Mouse (Mus musculus): ENCODE measurements around the gene Polr2c. TPM values are rescaled to one million over a fixed set of nuclear protein-coding genes. Genes with fewer than 3 reads are reported as not detected.
A peak's percentile ranks its signal among the peaks of the same experiment; 100 is the strongest.

The Polr2c gene
- polyA plus RNA-seq, 1 experiment from 2014 or later, result 176 TPM

DNA sequence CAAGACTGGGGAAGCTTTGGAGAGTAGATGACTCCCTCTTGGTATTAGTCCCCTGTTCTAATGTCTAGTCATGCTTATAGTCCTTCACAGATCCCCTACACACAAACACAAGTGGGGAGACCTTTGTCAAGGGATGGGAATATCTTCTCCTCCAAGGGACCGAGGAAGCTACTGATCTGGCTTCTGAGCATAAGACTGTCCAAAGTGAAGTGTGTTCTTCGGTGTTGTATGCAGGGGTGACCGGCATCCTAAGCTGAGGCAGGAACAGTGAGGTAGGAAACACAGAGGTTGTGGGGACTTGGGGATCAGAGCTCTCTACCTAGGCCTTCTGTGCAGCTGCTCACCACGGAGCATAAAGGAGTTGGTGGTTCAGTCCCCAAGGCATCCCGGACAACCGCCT, 64.9 kb downstream of the Polr2c start:
- H3K27ac ChIP-seq (replicated peaks), result 0 out of 2 replicates have a peak overlapping the region, but pooled peaks have one; percentile 38
- no peak for DNase-seq (ENCODE audit: low spot score)

DNA sequence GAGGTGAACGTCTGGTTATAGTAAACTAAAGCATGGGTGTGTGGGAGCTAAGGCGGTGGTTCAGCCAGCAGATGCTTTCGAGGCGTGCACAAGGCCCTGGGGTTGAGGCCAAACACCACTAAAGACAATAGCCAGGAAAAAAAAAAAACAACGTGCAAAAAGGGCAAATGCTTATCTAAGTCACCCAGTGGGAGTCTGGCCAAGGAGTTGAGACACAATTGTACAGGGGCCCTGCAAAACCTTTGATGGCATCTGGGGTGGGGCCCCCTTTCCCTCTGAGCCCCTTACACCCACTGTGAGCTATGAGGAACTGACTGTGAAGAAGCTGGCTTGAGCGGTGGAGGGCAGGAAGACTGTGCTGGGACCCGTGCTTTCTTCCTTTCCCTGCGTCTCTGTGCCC, 65.4 kb downstream of the Polr2c start:
- Histone ChIP-seq H3K27ac (replicated peaks) (peak overlapping the region; percentile 42; the same call in 1 of the 2 replicates), H3K9me3 (replicated peaks) (no peaks in the 10 kb centered on the region), H3K4me3 (no peak overlapping the region), H3K4me1 (peaks cover 25% of the 10 kb centered on the region), H3K36me3 (no peaks in the 10 kb centered on the region), H3K27me3 (ENCODE audit: low read depth, poor library complexity, severe bottlenecking) (peaks cover 22% of the 10 kb centered on the region)
- no peak for DNase-seq (ENCODE audit: low spot score)
- WGBS, result 37% methylated on average over 8 of the region's 8 CpGs

More for the DNA sequence above, 64.9 kb downstream of the Polr2c start:
- Histone ChIP-seq H3K36me3 (no peaks in the 10 kb centered on the region), H3K9me3 (replicated peaks) (no peaks in the 10 kb centered on the region), H3K4me3 (no peak overlapping the region), H3K27me3 (ENCODE audit: low read depth, poor library complexity, severe bottlenecking) (peaks cover 22% of the 10 kb centered on the region), H3K4me1 (peaks cover 29% of the 10 kb centered on the region)
- WGBS, result 67% methylated on average over 6 of the region's 6 CpGs

Other genes with a start within 250 kb of the Polr2c start
- 210 and 222 TPM in 2 replicates for gene Arl2bp, start 190.8 kb upstream of the Polr2c start, polyA plus RNA-seq (2016; fragmentation: Nextera tagmentation; extraction: Ambion mirVana)
- gene Pllp, start 161.2 kb upstream of the Polr2c start, polyA plus RNA-seq (2016; fragmentation: Nextera tagmentation; extraction: Ambion mirVana), result 0.34 and 0.36 TPM in 2 replicates
- not detected in 2 replicates for gene Ccl22, start 111.9 kb upstream of the Polr2c start, polyA plus RNA-seq (2016; fragmentation: Nextera tagmentation; extraction: Ambion mirVana)
- gene Cx3cl1, start 85.4 kb upstream of the Polr2c start, polyA plus RNA-seq (2016; fragmentation: Nextera tagmentation; extraction: Ambion mirVana), result 13.6 and 14.3 TPM in 2 replicates
- not detected in 2 replicates for gene Ccl17, start 47.0 kb upstream of the Polr2c start, polyA plus RNA-seq (2016; fragmentation: Nextera tagmentation; extraction: Ambion mirVana)
- 50.4 and 52.6 TPM in 2 replicates for gene Coq9, start 19.1 kb upstream of the Polr2c start, polyA plus RNA-seq (2016; fragmentation: Nextera tagmentation; extraction: Ambion mirVana)
- gene Ciapin1, start 19.1 kb upstream of the Polr2c start, polyA plus RNA-seq (2016; fragmentation: Nextera tagmentation; extraction: Ambion mirVana), result 185 and 201 TPM in 2 replicates
- 11.3 and 14.5 TPM in 2 replicates for gene Dok4, start 18.9 kb downstream of the Polr2c start, polyA plus RNA-seq (2016; fragmentation: Nextera tagmentation; extraction: Ambion mirVana)
- 13.0 and 13.1 TPM in 2 replicates for gene Ccdc102a, start 60.6 kb downstream of the Polr2c start, polyA plus RNA-seq (2016; fragmentation: Nextera tagmentation; extraction: Ambion mirVana)
- 0.36 and 0.74 TPM in 2 replicates for gene Adgrg5, start 66.2 kb downstream of the Polr2c start, polyA plus RNA-seq (2016; fragmentation: Nextera tagmentation; extraction: Ambion mirVana)
- 116 and 163 TPM in 2 replicates for gene Adgrg1, start 117.3 kb downstream of the Polr2c start, polyA plus RNA-seq (2016; fragmentation: Nextera tagmentation; extraction: Ambion mirVana)
- 3.8 and 3.9 TPM in 2 replicates for gene Adgrg3, start 160.2 kb downstream of the Polr2c start, polyA plus RNA-seq (2016; fragmentation: Nextera tagmentation; extraction: Ambion mirVana)
- gene Drc7, start 197.7 kb downstream of the Polr2c start, polyA plus RNA-seq (2016; fragmentation: Nextera tagmentation; extraction: Ambion mirVana), result 0.11 and 0.14 TPM in 2 replicates
- 32.0 and 34.2 TPM in 2 replicates for gene Katnb1, start 223.7 kb downstream of the Polr2c start, polyA plus RNA-seq (2016; fragmentation: Nextera tagmentation; extraction: Ambion mirVana)